Mouse (Mus musculus): Measurements from ENCODE around the gene Zfp74.
"Not testable (repeated sequence)": the region's sequence is repeated elsewhere in the genome, so short reads cannot be mapped to it uniquely, and the experiment has no call there.

The Zfp74 gene

DNA sequence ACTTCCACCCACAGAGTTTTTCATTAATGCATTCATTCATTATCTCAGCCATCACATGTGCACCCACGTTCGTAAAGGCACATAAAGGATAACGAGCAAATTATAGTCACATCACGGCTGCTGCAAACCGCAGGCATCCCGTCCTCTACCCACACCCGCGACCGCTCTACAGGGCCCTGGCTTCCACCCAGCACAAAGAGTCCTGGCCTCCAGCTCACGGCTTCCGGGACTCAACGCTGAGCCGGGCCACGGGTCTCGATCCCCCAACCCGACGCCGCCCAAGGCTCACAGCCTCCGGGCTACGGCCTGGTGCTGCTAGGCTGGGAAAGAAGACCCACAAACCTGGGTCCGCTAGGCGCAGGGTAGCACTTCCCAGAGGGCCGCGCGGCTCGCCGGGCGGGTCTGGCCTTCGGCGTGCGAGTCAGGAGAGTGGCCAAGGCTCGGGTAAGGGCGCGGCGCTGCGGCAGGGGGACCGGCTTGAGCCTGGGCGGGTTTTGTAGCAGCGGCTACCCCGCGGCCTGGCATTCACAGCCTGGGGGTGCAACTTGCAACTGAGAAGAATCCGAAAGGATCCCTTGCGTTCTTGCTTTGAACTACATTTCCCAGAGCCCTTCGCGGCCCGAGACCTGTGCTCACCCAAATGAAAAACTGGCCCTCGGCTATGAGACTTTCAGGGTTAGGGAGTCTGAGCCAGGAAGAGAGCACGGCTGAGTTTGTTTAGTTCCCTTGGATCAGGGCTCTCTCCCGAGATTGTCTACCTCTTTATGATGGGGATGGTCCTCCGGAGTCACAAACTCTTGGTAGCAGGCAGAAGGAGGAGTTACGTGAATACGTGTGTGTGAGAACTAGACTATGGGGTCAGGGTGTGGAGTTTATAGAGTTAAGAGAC, at the start of gene Zfp74:
TSS of gene Zfp74 (minus strand) at position 577 of the 889 bp plus-strand sequence.
- peak; percentile 85 to 87 for DNase-seq (ENCODE audit: low spot score in 2 of 2)

DNA sequence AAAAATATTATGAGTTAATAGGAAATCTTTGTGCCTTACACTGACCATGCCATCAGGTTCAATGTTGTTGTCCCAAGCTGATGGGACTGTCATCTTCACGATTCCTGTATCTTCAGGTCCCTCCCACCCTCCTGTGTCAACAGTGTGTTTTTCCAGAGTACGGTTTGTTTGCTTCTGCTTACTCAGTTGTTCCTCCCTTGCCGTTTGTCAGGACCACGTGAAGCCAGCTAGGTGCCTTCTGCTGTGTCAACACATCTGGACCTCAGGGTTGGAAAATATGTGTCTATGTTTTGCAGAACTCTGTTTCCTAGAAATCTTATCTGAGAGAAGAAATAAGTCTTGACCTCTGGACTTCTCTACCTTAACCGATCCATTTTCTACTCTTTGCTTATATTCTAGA, 46.7 kb upstream of the Zfp74 start:
- no peak for DNase-seq (ENCODE audit: low spot score in 2 of 2)

DNA sequence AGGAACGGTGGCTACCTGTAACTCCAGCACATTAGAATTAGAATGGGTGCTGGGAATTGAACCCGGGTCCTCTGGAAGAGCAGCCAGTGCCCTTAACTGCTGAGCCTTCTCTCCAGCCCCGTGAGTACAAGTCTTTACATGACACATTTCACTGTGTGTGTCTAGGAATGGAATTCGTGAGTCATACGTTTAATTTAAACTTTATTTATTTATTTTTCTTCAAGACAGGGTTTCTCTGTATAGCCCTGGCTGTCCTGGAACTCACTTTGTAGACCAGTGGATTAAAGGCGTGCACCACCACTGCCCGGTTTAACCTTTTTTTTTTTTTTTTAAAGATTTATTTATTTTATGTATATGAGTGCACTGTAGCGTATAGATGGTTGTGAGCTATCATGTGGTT, 41.2 kb upstream of the Zfp74 start:
- no peak for DNase-seq (ENCODE audit: low spot score in 2 of 2)

DNA sequence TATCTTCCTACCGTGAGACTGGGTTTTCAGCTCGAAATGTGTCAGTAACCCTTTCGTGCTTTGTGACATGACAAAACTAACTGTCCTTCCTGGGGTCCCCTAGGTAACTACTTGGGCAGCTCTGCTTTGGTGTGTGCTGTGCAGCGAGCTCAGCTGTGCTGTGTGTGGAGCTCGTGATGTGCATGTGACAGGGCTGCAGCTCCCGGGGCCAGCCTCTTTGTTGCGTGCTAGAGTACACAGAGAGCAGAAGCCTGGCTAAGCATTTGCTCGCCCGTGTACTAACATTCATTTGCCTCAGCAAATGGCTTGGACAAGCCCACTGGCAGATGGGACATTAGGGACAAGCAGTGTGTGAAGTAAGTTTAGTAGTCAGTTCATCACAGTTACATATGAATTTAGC, 39.5 kb upstream of the Zfp74 start:
- DNase-seq (ENCODE audit: low spot score in 2 of 2): no peak

DNA sequence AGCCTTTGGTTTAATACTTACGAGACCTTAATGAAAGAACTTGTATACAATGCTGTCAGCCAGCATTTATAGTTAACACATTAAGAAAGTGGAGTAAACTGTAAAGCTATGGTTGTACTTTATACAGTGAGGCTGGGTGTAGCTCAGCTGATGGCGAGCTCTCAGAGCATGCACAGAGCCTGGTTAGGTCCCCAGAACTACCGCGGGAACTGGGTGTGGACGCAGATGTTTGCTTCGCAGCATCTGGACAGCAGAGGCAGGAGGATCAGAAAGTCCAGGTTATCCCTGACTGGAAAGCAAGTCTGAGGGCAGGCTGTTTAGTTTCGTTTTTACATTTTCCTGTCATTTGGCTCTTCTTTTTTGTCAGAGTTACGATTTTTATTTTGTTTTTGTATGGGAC, 38.8 kb upstream of the Zfp74 start:
- no peak for DNase-seq (ENCODE audit: low spot score in 2 of 2)

DNA sequence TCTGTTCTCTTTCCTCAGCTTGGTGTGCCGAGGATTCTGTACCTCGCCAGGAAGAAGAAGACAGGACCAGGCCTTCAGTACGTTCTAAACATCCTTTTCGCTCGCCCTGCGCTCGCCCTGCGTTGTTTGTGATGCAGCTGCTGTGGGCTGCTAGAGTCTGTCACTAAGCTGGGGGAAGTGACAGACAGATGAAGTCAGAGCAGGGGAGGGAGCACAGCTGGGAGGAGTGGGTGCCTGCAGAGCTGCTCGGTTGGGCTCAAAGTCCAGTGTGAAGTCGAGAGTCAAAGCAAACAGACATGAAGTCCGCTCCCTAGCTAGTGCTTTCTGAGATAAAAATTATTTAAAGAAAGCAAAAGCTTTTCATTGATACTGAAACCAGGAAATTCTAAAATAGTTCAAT, 35.1 kb upstream of the Zfp74 start:
- DNase-seq (ENCODE audit: low spot score in 2 of 2): no peak

DNA sequence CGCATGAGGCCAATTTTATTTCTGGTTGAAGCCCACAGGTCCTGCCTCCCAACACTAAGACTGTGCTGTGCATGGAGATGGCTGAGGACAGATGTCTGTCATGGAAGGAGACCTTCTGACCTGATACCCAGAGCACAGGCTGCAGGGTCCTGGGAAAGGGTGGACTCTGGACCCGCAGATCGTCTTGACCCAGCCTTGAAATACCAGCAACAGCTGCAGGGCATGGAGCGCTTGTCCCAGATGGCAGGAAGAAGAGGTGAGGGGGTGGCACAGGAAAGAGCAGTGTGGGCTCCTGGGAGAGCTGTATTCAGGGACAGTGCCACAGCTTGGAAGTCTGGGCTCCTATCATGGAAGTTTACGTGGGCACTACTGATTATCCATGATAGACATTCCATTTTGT, 33.7 kb upstream of the Zfp74 start:
- no peak for DNase-seq (ENCODE audit: low spot score in 2 of 2)

DNA sequence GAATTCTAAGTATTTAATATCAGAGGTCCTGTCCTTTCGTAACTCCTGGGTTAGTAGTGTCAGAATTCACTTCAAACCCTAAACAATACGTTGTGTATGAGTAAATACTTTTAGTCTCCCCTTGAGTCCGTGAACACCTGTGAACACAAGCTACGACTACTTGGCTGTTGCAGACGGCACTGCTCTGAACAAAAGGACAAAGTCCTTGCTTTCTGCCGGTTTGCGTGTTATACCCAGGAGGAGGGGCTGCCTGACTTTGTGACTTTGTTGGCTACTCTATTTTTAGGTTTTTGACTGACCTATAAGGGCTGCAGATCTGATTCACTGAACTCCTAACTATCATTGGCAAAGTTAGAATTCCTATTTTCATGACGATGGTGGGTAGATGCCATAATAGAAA, 32.2 kb upstream of the Zfp74 start:
- DNase-seq (ENCODE audit: low spot score in 2 of 2): no peak

DNA sequence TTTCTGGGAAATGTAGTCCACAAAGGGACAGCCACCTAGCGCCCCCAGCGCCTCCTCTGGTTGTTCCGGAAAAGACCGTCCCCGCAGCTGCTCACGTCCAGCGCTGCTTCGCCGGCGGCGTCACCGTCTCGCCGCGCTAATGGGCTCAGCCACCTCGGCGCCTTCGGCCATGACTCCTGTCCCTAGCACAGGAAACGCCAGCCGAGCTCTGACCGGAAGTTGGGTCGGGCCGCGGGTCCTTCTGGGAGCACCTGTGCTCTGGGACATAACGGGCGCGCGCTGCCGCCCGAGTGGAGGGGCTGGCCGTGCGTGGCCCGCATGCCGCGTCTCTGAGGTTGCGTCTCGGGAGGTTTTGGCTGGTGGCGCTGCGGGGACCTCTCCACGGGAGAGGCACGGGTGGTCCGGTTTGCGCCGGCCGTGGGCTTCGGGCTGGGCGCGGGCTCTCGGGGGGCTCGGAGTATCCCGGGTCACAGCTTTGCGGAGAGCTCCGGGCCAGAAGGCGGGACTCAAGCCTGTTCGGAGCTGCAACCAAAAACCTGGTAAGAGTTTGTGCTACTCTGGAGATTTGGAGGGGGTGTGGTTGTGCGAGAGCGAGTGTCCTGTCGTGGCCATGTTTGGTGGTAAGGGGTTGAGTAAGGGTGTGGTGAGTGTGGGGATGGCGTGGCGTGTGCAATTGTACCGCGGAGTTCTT, 29.9 kb upstream of the Zfp74 start, which contains the start of gene Zfp568:
TSS of gene Zfp568 (plus strand) at position 266 of the 691 bp plus-strand sequence.
- peak; percentile 88 to 94 for DNase-seq (ENCODE audit: low spot score in 2 of 2)

DNA sequence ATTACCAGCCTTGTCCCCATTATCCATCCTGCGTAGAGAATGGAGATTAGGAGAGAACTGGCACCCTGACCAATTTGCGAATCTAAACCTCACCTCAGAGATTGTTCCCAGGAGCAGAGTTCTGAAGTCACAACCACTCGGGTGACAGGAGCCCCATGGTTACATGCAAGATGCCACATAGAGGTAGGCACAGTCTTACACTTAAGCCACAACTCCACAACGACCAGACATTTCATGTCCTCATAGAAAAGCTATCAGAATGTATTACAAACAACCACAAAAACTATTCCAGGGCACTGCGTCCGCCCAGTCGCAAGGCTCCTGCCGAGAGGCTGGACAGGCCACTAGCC, 29.4 kb upstream of the Zfp74 start:
- DNase-seq (ENCODE audit: low spot score in 2 of 2): no peak

DNA sequence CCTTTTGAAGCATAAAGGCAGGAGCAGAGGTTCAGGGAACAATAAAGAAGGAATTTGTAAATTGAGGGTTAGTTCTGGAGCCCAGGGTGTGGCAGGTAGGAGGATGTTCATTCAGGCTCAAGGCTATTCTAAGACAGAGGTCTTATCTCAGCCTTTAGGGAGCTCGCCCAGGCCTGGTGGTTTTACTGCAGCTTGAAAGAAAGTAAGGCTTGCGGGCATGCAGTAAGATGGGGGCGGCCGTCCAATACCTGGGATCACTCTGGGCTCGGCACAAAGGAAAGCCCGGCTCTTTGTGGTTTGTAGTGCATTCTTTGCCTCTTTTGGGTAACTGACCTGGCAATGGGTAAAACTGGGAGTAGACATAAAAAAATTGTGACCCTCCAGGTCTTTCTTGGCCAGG, 29.0 kb upstream of the Zfp74 start:
- DNase-seq (ENCODE audit: low spot score in 2 of 2): peak in 1 of 2 experiments; percentile 13

DNA sequence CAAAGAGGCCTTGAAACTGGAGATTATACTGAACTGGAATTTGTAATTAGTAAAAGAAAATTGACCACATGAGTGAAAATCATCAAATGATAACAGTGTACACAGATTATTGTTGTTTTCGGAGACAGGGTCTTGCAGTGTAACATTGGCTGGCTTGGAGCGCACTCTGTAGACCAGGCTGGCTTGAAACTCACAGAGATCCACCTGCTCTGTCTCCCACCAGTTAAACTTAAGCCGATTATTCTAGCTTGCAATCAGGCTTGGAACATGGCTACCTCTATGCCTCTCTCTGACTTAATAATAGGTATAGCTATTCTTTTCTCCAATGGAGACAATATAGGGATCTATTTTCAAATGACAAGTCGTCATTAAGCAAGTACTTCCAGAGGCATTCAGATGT, 28.5 kb upstream of the Zfp74 start:
- DNase-seq (ENCODE audit: low spot score in 2 of 2): no peak

DNA sequence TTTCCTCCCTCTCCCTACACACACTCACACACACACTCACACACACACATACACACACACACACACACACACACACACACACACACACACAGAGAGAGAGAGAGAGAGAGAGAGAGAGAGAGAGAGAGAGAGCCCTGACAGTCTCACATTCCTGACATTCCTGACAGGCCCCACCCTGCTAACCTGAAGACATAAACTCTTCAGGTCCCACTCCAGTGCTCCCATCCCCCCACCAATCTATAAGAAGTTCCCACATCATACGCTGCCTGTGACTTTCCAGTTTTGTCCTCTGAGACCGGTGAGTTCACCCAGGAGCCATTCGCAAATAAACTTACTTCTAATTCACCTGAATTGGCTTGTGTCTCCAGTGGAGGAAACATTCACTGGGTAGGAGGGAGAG, 28.0 kb upstream of the Zfp74 start:
- DNase-seq (ENCODE audit: low spot score in 2 of 2): no peak

DNA sequence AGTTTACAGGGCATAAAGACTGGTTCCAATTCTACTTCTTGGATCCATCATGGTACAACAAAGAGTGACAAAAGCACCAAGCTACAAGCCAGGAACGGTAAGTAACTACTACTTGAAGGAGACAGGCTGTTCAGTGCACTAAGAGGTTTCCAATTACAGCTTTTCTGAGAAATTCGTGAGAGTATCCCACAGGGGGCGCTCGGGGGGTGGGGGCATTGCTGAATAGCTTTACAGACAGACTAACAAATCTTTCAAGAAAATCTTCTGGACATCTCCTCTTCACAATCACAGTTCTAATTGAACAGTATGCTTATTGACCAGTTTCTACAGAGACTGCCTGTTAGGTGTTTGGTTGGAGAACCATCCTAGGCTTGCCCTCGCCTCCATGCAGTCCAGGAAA, 27.6 kb upstream of the Zfp74 start:
- DNase-seq (ENCODE audit: low spot score in 2 of 2): no peak

DNA sequence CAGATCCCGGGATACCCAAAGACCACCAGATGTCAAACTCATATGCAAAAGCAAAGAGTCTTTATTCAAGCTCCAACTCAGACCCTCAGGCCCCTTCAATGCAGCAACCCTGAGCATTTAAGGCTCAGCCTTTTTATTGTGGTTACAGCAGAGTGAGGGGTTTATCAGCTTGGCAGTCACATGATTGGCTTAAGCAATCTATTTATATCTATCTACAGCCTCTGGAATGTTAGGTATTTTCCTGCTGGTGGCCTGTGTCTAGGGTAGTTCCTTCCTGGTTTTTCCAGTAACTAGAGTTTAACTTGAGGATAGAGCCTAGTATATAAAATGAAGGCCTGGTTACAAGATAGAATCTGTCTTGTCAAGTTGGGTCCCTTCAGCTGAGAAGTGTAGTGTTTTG, 26.9 kb upstream of the Zfp74 start:
- DNase-seq (ENCODE audit: low spot score in 2 of 2): no peak

DNA sequence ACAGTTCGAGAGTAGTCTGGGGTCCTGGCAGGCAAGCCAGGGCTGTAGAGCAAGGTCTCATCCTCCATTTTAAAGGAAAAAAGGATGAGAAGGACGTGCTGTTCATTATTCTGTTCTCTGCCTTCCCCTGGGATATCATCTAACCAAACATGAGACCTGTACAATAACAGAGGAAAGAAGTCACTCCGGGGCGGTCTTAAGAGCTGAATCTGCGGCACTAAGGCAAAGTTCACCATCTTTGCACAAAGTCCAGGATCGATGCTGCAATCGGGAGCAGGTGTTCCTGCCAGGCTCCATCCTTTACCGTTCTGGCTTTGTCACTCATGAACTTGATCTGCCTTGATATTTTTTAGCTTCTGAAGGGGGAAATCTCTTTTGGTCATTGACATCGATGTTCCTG, 16.8 kb upstream of the Zfp74 start:
- DNase-seq (ENCODE audit: low spot score in 2 of 2): no peak

DNA sequence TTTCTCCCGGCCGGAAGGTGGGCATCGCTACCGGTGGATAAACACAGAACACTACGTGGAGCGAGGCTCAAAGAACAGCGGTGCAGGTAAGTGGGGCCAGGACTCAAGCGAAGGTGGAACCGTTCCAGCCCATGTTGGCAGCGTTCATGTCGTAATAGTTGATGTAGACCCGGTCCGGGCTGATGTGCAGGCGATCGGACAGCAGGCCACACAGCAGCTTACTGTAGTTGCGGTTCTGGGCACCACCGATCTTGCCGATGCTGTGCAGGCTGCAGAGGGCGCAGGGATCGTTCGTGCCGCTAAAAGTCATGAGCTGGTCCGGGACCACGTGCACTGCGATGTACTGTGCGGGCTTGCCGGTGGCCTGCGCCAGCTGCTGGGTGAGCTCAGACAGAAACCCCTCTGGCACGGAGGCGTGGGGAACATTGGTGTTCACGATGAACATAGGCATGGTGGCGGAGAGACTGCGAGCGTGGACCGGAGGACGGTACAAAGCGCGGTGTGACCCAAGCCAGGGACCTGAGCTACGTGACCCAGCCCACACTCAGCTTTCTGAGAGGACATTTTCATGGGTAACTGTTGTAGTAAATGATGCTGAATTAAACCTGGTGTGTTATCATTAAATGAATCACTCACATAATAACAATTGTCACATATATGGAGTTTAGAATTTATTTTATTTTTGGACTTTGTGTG, 11.4 kb upstream of the Zfp74 start:
- not testable (repeated sequence) for DNase-seq (ENCODE audit: low spot score in 2 of 2)

DNA sequence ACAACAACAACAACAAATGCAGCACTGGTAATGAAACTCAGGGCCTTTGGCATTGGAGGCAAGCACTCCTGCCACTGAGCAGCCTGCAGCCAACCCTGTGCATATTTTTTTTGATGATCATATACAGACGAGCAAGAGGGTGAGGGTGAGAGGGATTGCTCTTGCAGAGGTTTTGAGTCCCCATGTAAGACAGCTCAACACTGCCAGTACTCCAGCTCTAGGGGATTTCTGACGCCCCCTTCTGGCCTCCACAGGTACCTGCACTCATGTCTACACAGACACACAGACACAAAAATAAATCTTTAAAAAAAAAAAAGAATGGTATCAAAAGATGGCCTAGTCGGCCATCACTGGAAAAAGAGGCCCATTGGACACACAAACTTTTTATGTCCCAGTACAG, 5.1 kb upstream of the Zfp74 start:
- no peak for DNase-seq (ENCODE audit: low spot score in 2 of 2)

DNA sequence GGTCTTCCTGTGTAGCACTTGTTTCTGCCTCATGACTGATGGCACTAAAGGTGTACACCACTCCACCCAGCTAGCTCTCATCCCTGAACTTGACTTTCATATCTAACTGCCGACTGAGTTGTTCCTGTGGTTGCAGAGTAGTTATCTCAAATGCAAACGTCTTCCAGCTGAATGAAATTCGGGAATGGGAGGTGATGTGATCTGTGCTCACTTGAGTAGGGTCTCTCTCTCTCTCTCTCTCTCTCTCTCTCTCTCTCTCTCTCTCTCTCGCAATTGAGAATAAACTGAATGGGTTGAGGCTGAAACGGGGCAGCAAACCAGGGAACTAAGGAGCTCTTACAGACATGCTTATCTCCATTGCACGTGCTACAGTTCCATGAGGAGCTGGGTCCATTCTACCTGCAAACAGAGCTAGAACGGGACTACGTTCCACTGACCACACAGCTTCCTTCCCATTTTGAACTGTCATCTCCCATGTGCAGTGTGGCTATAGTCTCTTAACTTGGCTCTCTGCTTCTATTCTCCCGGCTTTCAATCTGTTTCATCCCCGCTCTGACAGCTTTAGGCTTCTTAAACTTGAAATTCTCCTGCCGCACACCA, 4.3 kb upstream of the Zfp74 start:
- no peak for DNase-seq (ENCODE audit: low spot score in 2 of 2)

DNA sequence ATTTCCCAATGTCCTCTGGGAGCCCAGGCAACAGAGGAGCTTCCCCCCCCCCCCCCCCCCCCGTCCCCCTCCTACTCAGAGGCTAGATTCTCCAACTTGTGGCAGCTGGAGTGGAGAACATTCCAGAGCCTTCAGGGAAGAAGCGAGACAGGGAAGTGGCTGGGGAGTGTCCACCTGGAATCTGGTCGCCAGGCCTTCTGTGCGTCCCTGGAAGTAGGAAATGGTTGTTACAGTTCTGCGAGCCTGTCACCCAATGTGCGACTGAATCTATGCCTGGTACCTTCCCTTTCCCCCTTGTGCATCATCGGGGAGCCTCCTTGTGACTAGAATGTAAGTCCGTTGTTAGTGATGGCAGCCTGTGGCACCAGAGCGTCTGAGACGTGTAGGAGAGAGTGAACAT, 2.4 kb upstream of the Zfp74 start:
- DNase-seq (ENCODE audit: low spot score in 2 of 2): peak; percentile 17 to 20

DNA sequence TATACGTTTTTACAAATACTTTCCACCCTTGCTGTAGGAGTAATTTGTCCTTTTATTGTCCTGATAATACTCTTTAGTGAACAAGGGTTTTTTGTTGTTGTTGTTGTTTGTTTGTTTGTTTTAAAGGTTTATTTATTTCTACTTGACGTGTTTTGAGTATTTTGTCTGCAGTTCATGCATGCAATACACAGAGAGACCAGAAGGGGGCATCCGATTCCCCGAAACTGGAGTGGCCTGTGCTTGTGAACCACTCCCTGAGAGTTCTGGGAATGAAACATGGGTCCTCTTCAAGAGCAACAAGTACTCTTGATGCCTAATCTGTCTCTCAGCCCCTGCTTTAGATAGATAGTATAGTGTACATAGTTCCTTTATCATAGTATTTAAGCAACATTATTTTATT, 842 bp upstream of the Zfp74 start:
- DNase-seq (ENCODE audit: low spot score in 2 of 2): peak in 1 of 2 experiments; percentile 34

DNA sequence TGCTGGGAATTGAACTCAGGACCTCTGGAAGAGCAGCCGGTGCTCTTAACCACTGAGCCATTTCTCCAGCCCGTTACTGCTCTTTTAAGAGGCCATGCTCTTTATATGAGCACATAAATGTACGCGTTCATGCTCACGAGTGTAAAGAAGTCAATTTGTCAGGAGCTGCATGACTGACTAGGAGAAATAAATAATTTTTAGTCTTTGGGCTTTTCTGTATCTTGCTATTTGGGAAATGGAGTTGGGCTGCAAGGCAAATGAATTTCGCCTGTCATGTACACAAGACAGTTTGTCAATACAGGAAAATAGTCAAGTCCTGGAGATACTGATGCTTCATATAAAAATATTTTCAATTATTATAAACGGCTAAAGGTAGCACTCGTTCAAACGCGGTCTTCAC, 803 bp downstream of the Zfp74 start:
- DNase-seq (ENCODE audit: low spot score in 2 of 2): no peak

All from right cerebral cortex, adult 2 months (tissue).